Mouse (Mus musculus) retina, postnatal 1 day (tissue): Measurements from ENCODE around the gene Rsbn1l.

Source experiments
- DNase-seq: peaks from one replicate; pipeline ENCODE4 v3.0.0-alpha.2; 2012

The Rsbn1l gene

GRCm38 (mm10) chr5:20956298-20956697 is at the start of gene Rsbn1l:
Gene Rsbn1l, minus strand, starts transcription at chr5:20956398.
- no peak for DNase-seq

- DNase-seq: no peak
Observed at GRCm38 (mm10) chr5:21002723-21003122, 46.5 kb upstream of the Rsbn1l start.

- no peak for DNase-seq
Observed at GRCm38 (mm10) chr5:21001622-21002315, 45.6 kb upstream of the Rsbn1l start.

- no peak for DNase-seq
Observed at GRCm38 (mm10) chr5:20998427-20998826, 42.2 kb upstream of the Rsbn1l start.

- no peak for DNase-seq
Observed at GRCm38 (mm10) chr5:20997555-20997954, 41.4 kb upstream of the Rsbn1l start.

GRCm38 (mm10) chr5:20990062-20990809 is 34.0 kb upstream of the Rsbn1l start:
- DNase-seq: no peak

- no peak for DNase-seq
Observed at GRCm38 (mm10) chr5:20986271-20986670, 30.1 kb upstream of the Rsbn1l start.

- DNase-seq: no peak
Observed at GRCm38 (mm10) chr5:20983505-20983904, 27.3 kb upstream of the Rsbn1l start.

- DNase-seq: no peak
Observed at GRCm38 (mm10) chr5:20974690-20975089, 18.5 kb upstream of the Rsbn1l start.

GRCm38 (mm10) chr5:20973999-20974398 is 17.8 kb upstream of the Rsbn1l start:
- peak; percentile 17 for DNase-seq

- DNase-seq: no peak
Observed at GRCm38 (mm10) chr5:20973069-20973468, 16.9 kb upstream of the Rsbn1l start.

GRCm38 (mm10) chr5:20968963-20969362 is 12.8 kb upstream of the Rsbn1l start:
- DNase-seq: peak; percentile 57

GRCm38 (mm10) chr5:20968493-20968892 is 12.3 kb upstream of the Rsbn1l start:
- no peak for DNase-seq

- peak; percentile 45 for DNase-seq
Observed at GRCm38 (mm10) chr5:20967942-20968341, 11.7 kb upstream of the Rsbn1l start.

- DNase-seq: no peak
Observed at GRCm38 (mm10) chr5:20964446-20964845, 8.2 kb upstream of the Rsbn1l start.

- no peak for DNase-seq
Observed at GRCm38 (mm10) chr5:20963295-20963694, 7.1 kb upstream of the Rsbn1l start.

GRCm38 (mm10) chr5:20960927-20961326 is 4.7 kb upstream of the Rsbn1l start:
- DNase-seq: no peak

GRCm38 (mm10) chr5:20955114-20955835 is 923 bp downstream of the Rsbn1l start:
- DNase-seq: no peak

GRCm38 (mm10) chr5:20952337-20952925 is 3.8 kb downstream of the Rsbn1l start:
- no peak for DNase-seq

- DNase-seq: peak; percentile 98
Observed at GRCm38 (mm10) chr5:20951666-20952281, 4.4 kb downstream of the Rsbn1l start.

GRCm38 (mm10) chr5:20950855-20951650 is 5.1 kb downstream of the Rsbn1l start:
- DNase-seq: no peak

GRCm38 (mm10) chr5:20950516-20950854 is 5.7 kb downstream of the Rsbn1l start:
- DNase-seq: no peak
